Mouse (Mus musculus): Measurements from ENCODE around the gene Rab43. TPM values are rescaled to one million over a fixed set of nuclear protein-coding genes. Genes with fewer than 3 reads are reported as not detected.

The Rab43 gene
- polyA plus RNA-seq, 1 experiment from 2014 or later = 6.6 TPM

DNA sequence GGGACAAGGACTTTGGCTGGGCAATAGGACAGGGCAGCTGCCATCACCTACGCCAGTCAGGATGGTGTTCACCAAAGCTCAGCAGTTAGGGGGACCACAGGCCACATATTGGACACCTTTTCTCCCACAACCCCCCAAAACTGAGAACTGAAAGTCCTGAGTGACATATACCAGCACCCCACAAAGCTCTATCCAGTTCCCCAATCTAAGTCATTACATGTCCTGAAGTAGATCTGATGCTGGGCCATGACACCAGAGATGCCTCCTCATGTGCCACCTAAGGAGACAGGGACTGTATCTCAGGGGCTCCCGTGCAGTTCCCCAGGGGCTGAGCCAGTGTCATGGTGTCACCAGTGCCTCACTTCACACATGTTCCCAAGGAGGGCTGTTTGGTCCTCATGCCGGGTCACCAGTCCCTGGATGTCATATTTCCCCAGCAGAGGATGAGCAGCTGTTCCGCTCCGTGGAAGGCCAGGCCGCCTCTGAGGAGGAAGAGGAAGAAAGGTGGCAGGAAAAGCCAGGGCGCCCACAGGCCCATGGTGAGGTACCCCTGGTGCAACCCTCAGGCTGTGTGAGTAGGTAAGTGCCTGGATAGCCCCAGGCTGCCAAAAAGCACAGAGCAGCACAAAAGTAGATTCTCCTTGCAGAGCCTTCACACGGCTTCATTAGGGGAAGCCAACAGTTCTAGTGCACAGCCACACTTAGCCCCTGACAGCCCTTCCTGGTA is 61.6 kb downstream of the Rab43 start:
- Histone ChIP-seq H3K4me1 (peaks cover 6% of the 10 kb centered on the region), H3K36me3 (replicated peaks) (no peaks in the 10 kb centered on the region), H3K4me3 (no peak overlapping the region), H3K27me3 (ENCODE audit: poor library complexity, severe bottlenecking) (no peaks in the 10 kb centered on the region), H3K9me3 (no peaks in the 10 kb centered on the region), H3K27ac (no peak overlapping the region)
- no peak for DNase-seq (ENCODE audit: extremely low spot score, low spot score)
- WGBS = 91% methylated on average over 8 of the region's 8 CpGs

DNA sequence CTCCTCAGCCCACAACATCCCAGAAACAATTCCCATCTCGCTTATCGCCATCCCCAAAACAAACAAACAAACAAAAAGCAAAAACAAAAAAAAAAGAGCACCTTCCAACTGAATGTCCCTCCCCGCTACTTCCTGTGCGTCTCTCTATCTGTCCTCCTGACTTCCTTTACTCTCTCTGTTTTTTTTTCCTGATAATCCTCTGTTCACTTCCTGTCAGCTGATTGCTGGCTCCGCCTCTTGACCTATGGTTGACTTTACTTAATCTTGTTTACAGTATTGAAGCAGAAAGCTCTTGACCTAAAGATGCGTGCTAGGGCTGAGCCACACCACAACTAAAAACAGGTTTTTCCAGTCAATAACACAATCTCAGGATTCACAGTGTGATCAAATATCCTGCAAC is 63.4 kb downstream of the Rab43 start:
- H3K4me3 ChIP-seq = no peak overlapping the region
- no peak for DNase-seq (ENCODE audit: extremely low spot score, low spot score)
- 91% methylated on average over 6 of the region's 6 CpGs for WGBS
- no peaks in the 10 kb centered on the region for H3K27me3 ChIP-seq (ENCODE audit: poor library complexity, severe bottlenecking)
- no peak overlapping the region for H3K27ac ChIP-seq
- H3K4me1 ChIP-seq = no peaks in the 10 kb centered on the region
- no peaks in the 10 kb centered on the region for H3K36me3 ChIP-seq (replicated peaks)
- no peaks in the 10 kb centered on the region for H3K9me3 ChIP-seq

DNA sequence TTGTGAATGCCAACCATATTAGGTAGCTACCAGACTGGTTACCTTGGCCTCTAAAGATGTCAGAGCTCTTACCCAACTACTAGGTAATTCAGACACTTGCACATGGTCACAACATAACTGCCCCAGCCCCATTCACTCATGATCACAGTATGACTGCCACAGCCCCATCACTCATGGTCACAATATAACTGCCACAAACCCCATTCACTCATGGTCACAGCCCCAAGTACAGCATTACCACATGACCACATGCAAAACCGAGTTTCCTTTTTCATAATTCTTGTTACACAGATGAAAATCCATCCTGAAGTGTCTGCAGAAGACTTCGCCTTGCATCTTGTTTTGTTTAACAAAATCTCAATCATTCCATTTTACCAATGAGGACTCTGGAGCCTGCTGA is 63.9 kb downstream of the Rab43 start:
- Histone ChIP-seq H3K4me1 (no peaks in the 10 kb centered on the region), H3K27me3 (ENCODE audit: poor library complexity, severe bottlenecking) (no peaks in the 10 kb centered on the region), H3K36me3 (replicated peaks) (no peaks in the 10 kb centered on the region), H3K4me3 (no peak overlapping the region), H3K27ac (no peak overlapping the region), H3K9me3 (no peaks in the 10 kb centered on the region)
- DNase-seq (ENCODE audit: extremely low spot score, low spot score) = no peak
- 86% methylated on average over 2 of the region's 2 CpGs for WGBS

DNA sequence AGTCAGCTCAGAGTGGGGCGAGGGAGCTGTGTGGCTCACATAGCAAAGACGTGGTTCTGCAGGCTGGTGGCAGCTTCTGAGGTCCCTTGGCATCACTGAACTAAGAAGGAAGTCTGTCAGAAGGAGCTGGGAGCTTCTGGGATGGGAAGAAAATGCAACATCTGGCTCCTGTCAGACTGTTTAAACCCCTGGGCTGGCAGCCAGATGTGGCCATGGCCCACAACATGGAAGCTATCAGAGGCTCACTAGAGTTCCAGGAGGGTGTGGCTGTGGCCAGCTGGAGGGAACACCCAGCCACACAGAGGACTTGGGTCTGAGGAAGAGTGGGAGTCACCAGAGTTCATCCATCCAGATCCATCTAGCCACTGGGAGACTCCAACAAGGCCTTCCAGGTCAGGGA is 65.1 kb downstream of the Rab43 start:
- DNase-seq (ENCODE audit: extremely low spot score, low spot score) = no peak
- Histone ChIP-seq H3K36me3 (replicated peaks) (no peaks in the 10 kb centered on the region), H3K4me1 (no peaks in the 10 kb centered on the region), H3K9me3 (no peaks in the 10 kb centered on the region), H3K27me3 (ENCODE audit: poor library complexity, severe bottlenecking) (no peaks in the 10 kb centered on the region), H3K27ac (no peak overlapping the region), H3K4me3 (no peak overlapping the region)
- 76% methylated on average over 2 of the region's 2 CpGs for WGBS

DNA sequence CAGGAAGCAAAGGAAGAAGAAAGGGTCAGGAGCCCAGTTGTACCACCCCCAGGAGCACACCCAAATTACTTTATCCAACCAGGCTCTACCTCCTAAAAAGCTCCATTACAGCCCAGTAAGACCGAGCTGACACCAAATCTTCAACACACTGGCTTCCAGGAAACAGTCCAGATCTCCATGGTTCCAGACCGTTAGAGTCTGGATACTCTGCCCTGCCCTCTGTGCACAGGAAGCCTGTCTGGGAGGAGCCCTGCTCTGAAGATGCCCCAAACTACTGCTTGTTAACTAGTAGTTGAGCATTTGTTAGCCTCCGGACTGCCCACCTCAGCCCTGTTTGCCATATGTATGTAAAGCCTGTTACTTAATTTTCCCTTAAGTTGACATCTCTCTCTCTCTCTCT is 65.9 kb downstream of the Rab43 start:
- Histone ChIP-seq H3K4me1 (no peaks in the 10 kb centered on the region), H3K9me3 (no peaks in the 10 kb centered on the region), H3K36me3 (replicated peaks) (no peaks in the 10 kb centered on the region), H3K4me3 (no peak overlapping the region), H3K27me3 (ENCODE audit: poor library complexity, severe bottlenecking) (no peaks in the 10 kb centered on the region), H3K27ac (no peak overlapping the region)
- WGBS = 81% methylated on average over 3 of the region's 3 CpGs
- DNase-seq (ENCODE audit: extremely low spot score, low spot score) = no peak

DNA sequence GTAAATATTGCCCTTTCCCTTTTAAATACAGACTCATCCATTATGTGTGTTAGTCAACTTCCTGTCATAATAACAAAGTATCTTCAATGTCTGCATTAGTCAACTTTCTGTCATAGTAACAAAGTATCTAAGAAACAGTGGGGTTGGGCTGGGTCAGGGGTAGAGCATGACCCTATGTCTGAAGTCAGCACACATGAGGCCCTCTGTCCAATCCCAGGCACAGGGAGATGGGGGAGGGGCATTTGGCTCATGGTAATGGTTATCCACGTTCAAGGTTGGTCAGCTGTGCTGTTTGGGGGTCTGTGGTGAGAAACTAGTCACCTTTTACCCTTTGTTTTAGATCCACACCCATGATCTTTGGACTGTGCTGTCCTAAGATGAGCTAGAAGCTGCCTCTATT is 66.7 kb downstream of the Rab43 start:
- no peak overlapping the region for H3K4me3 ChIP-seq
- H3K27me3 ChIP-seq (ENCODE audit: poor library complexity, severe bottlenecking) = no peaks in the 10 kb centered on the region
- H3K36me3 ChIP-seq (replicated peaks) = no peaks in the 10 kb centered on the region
- DNase-seq (ENCODE audit: extremely low spot score, low spot score) = no peak
- WGBS = 42% methylated on average over 1 of the region's 1 CpGs
- H3K4me1 ChIP-seq = no peaks in the 10 kb centered on the region
- no peak overlapping the region for H3K27ac ChIP-seq
- no peaks in the 10 kb centered on the region for H3K9me3 ChIP-seq

DNA sequence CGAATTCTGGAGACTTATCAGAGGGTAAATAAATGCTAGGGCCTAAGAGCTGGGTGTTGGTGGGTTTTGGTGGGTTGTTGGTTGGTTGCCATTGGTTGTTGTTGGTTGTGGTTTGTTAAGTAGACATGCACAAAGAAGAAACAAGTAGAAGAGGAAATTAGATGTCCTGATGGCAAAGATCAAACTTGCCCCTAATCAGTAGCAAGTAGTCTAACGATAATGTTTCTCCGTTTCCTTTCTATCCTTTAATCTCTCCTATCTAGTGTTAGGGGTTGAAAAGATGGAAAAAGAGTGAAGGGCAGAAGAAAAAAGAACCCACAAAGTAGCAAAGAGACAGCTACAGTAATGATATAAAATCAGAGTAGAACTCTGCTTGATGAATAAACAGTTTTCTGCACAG is 67.3 kb downstream of the Rab43 start:
- no peak for DNase-seq (ENCODE audit: extremely low spot score, low spot score)
- H3K4me3 ChIP-seq = no peak overlapping the region
- no peaks in the 10 kb centered on the region for H3K36me3 ChIP-seq (replicated peaks)
- WGBS = 92% methylated on average over 3 of the region's 3 CpGs
- H3K27ac ChIP-seq = no peak overlapping the region
- H3K4me1 ChIP-seq = peaks cover 6% of the 10 kb centered on the region
- H3K9me3 ChIP-seq = no peaks in the 10 kb centered on the region
- peaks cover 5% of the 10 kb centered on the region; the same call in 1 of the 2 replicates for H3K27me3 ChIP-seq (ENCODE audit: poor library complexity, severe bottlenecking)

DNA sequence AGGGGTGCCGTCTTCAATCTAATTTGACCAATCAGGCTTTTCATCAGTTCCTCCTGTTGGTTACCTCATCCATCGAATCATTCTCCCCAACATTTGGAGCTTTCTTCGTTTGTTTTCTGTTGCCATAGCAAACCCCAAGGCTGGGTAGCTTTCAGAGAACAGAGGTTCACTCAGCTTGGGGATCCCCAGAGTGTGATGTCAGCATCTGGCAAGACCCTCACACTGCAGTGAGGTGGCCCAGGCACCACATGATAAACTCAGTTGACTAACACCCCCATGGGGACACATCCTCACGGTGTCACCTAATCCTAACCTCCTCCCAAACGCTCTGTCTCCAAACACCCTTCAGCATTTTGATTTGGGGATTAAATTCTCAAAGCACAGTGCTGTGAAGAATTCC is 68.7 kb downstream of the Rab43 start:
- H3K27me3 ChIP-seq (ENCODE audit: poor library complexity, severe bottlenecking) = peaks cover 12% of the 10 kb centered on the region; the same call in 1 of the 2 replicates
- H3K4me1 ChIP-seq = peaks cover 20% of the 10 kb centered on the region
- WGBS = 77% methylated on average over 5 of the region's 5 CpGs
- no peak overlapping the region for H3K27ac ChIP-seq
- no peak for DNase-seq (ENCODE audit: extremely low spot score, low spot score)
- no peaks in the 10 kb centered on the region for H3K9me3 ChIP-seq
- no peaks in the 10 kb centered on the region for H3K36me3 ChIP-seq (replicated peaks)
- H3K4me3 ChIP-seq = no peak overlapping the region

DNA sequence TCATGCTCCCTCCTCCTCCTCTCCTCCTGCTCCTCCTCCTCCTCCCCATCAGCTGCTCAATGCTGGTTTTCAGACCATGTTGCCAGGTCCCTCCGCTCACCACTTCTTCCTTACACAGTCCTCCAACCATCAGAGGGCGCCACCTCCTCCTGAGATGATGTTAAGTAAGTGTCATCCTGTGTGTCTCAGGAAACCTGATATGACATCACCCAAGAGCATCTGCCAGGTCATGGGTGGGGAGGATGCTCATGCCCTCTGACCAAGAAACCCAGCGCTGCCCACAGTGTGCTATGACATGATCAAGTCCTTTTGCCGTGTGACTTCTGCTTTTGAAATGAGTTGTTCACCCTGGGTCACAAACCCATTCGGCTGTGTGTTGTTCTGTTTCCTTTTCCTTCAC is 69.2 kb downstream of the Rab43 start:
- no peaks in the 10 kb centered on the region for H3K36me3 ChIP-seq (replicated peaks)
- H3K9me3 ChIP-seq = no peaks in the 10 kb centered on the region
- peaks cover 24% of the 10 kb centered on the region for H3K4me1 ChIP-seq
- 80% methylated on average over 5 of the region's 5 CpGs for WGBS
- H3K27me3 ChIP-seq (ENCODE audit: poor library complexity, severe bottlenecking) = peaks cover 15% of the 10 kb centered on the region; the same call in 1 of the 2 replicates
- no peak for DNase-seq (ENCODE audit: extremely low spot score, low spot score)
- no peak overlapping the region for H3K4me3 ChIP-seq
- H3K27ac ChIP-seq = no peak overlapping the region

DNA sequence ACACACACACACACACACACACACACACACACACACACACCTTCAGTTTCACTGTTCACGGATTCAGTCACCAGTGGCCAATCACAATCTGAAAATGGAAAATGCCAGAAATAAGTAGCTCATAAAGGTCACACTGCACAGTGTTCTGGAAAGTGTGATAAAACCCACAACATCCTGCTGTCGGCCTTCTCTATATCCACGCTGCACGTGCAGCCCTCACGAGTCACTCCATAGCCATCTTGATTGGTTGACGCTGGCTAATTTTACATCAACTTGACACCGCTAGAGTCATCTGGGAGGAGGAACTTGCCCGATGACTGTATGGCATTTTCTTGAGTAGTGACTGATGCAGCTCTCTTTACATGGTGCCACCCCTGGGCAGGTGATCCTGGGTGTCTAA is 70.0 kb downstream of the Rab43 start:
- no peak overlapping the region for H3K4me3 ChIP-seq
- peaks cover 23% of the 10 kb centered on the region for H3K27me3 ChIP-seq (ENCODE audit: poor library complexity, severe bottlenecking)
- H3K27ac ChIP-seq = no peak overlapping the region
- H3K9me3 ChIP-seq = no peaks in the 10 kb centered on the region
- H3K4me1 ChIP-seq = peaks cover 30% of the 10 kb centered on the region
- no peaks in the 10 kb centered on the region for H3K36me3 ChIP-seq (replicated peaks)
- 91% methylated on average over 8 of the region's 8 CpGs for WGBS
- no peak for DNase-seq (ENCODE audit: extremely low spot score, low spot score)

DNA sequence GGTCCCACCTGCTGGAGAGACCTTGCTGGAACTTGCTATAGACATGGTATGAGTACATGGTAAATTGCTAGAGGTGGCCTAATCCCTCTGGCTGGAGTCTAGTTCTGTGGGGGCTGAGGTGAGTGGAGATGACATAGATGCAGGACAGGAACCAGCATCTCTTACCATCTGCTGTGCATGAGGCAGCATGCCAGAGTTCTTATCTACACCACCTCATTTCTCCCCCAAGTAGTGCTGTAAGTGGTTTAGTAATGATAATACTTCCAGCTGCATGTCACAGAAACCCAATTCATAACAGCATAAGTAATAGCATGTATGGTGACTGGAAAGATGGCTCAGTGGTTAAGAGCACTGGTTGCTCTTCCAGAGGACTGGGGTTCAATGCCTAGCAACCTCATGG is 71.5 kb downstream of the Rab43 start:
- no peaks in the 10 kb centered on the region for H3K9me3 ChIP-seq
- peaks cover 38% of the 10 kb centered on the region for H3K27me3 ChIP-seq (ENCODE audit: poor library complexity, severe bottlenecking)
- H3K36me3 ChIP-seq (replicated peaks) = no peaks in the 10 kb centered on the region
- DNase-seq (ENCODE audit: extremely low spot score, low spot score) = no peak
- no peak overlapping the region for H3K27ac ChIP-seq
- no peak overlapping the region for H3K4me3 ChIP-seq
- peaks cover 30% of the 10 kb centered on the region for H3K4me1 ChIP-seq

DNA sequence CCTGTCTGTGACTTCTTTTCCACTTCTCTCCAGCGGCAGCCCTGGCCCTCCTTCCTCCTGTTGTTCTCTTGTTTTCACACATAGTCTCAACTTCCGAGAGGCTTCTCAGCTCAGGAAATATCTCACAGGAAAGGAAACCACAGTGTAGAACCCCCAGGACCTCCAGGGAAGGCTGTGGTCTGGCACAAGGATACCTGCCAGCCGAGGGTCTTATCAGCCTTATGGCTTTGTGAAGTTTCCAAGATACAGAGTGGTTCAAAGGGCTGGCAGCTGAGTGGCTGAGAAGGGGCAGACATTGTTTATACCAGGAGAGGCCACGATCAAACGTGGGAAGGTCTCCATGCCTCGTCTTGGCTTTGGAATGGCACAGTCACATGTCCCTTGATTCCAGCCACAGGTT is 72.1 kb downstream of the Rab43 start:
- Histone ChIP-seq H3K9me3 (no peaks in the 10 kb centered on the region), H3K4me3 (no peak overlapping the region), H3K4me1 (peaks cover 30% of the 10 kb centered on the region), H3K36me3 (replicated peaks) (no peaks in the 10 kb centered on the region), H3K27ac (peak overlapping the region; percentile 82), H3K27me3 (ENCODE audit: poor library complexity, severe bottlenecking) (peaks cover 44% of the 10 kb centered on the region)
- no peak for DNase-seq (ENCODE audit: extremely low spot score, low spot score)
- WGBS = 73% methylated on average over 6 of the region's 6 CpGs
